Mouse (Mus musculus): ENCODE data around the gene Fam83g.

DNA sequence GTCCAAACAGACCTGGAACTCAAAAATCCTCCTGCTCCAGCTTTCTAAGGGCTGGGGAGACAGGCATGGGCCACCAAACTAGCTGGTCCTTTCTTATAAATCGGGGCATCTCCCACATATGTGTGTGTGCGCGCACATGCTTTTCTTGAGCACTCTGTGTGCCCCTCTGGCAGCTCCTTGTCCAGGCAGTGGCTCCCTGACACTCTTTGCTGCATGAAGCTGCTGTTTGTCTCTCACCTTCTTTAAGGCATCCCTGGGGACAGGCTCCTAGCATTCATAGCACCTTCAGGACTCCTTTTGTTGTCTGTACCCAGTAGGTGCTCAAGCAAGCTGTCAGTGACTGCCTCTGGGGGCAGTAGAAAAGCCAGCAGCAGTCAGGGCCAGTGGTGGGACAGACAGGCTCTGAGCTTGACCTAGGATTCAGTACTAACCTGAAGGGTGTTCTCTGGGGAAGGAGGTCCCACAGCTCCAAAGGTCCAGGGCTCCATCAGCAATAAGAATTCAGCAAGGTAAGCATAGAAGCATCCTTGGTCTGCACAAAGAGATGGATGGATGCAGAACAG, 25.4 kb upstream of the Fam83g start:
- TF ChIP-seq CTCF (IDR thresholded peaks at IDR 0.05; ENCODE audit: borderline replicate concordance, insufficient read depth, low read length) = no peak
- TF ChIP-seq POLR2A (IDR thresholded peaks at IDR 0.05; ENCODE audit: low read depth, low read length) = no peak

Data from embryonic fibroblast, embryonic 13.5 days (primary cell).